Mouse (Mus musculus) cerebellum, adult 2 months (tissue): Measurements from ENCODE around the gene Crybg1. TPM values are rescaled to one million over a fixed set of nuclear protein-coding genes. Genes with fewer than 3 reads are reported as not detected.
A peak's percentile ranks its signal among the peaks of the same experiment; 100 is the strongest.

ENCODE experiments used
- DNase-seq, 2 experiments: peaks; one replicate each; pipeline ENCODE4 v3.0.0; 2021
- H3K27ac ChIP-seq: fragments of 200-500 bp; 2 replicates; pipeline ENCODE4 v1.5.1; 2012; ENCODE audit warnings: low read length, control low read depth, inconsistent platforms; ENCODE audit not compliant: insufficient read depth
- H3K27me3 ChIP-seq: fragments of 200-500 bp; 2 replicates; pipeline ENCODE4 v1.6.1; 2012; ENCODE audit warnings: inconsistent platforms, mild to moderate bottlenecking, low read length, moderate library complexity; ENCODE audit not compliant: control insufficient read depth, insufficient read depth
- H3K4me1 ChIP-seq: fragments of 200-500 bp; 2 replicates; pipeline ENCODE4 v1.6.1; 2011; ENCODE audit warnings: low read length; ENCODE audit not compliant: control insufficient read depth, insufficient read depth
- H3K4me3 ChIP-seq: fragments of 200-500 bp; replicated peaks from 2 replicates; pipeline ENCODE3; 2011; ENCODE audit warnings: mild to moderate bottlenecking, low read depth, low read length, control low read depth; ENCODE audit not compliant: insufficient read depth
- CTCF ChIP-seq: fragments of 200-500 bp; IDR thresholded peaks from 2 replicates; pipeline ENCODE4 v1.5.1; 2011; ENCODE audit warnings: low read depth, mild to moderate bottlenecking, control low read depth, low read length, moderate library complexity, borderline replicate concordance; ENCODE audit not compliant: insufficient read depth
- POLR2A ChIP-seq: fragments of 200-500 bp; IDR thresholded peaks from 2 replicates; pipeline ENCODE4 v1.6.1; 2011; ENCODE audit warnings: low read length, control low read depth, borderline replicate concordance; ENCODE audit not compliant: insufficient read depth
- WGBS: fragments of 180-500 bp; shearing (Covaris S2); methylation state at CpG from one replicate; pipeline ENCODE4 v1.1.7; 2018; 5-methylcytosine and 5-hydroxymethylcytosine counted together
- polyA plus RNA-seq: library from polyadenylated mRNA; depleted of rRNA; stranded (reverse); fragments of >200 nt; gene quantifications from 2 replicates; pipeline ENCODE4 v1.2.3, GENCODE M21; 2012; rRNA removed

Gene Crybg1
- polyA plus RNA-seq: 0.18 and 0.25 TPM in 2 replicates

DNA sequence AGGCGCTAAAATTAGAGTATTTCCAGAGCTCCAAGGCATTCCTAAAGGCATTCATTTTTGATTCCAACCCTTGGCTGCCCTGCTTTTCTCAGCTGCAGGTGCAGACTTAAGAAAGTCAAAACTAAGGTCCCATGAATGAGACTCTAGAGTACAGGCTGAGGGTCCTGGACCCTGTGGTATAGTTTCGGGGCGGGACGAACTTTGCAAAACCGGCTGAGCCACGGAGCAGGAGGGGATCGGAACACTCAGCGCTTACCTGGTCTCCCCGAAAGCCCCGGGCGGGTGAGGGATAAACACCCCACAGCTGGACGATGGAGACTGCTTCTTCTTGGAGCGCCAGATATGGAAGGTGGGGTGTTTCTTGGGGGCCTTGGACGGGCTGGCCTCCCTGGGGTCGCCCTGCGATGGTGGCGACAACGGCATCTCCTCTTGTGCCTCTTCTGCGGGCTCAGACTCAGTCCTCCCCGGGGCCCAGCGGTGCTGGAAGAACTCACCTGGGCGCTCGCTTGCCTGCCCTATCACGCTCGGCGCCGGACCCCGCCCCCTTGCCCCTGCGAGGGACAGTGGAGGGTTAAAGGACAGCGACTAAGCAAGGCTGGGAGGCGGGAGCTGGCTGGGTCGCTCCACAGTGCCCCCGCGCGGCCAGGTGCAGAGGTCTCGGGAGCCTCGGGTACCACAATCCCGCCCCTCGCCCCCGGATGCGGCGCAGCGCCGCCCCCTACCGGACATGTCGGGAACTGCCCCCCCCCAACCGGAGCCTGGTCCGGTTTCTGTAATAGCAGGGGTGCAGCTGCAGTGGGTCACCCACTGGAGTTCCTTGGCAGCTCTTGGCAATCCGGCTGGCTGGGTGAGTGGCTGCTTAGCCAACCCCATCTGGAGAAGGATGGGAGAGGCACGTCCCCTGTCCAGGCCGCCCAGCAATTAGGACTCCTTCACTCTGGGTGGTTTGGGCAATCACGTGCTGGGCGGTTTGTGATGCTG is at the start of gene Crybg1:
TSS of gene Crybg1 (minus strand) at position 517 of the 981 bp plus-strand sequence.
- WGBS: 6% methylated on average over 53 of the region's 53 CpGs
- no peak within 1 kb of the TSS for H3K4me3 ChIP-seq
- no peak for TF ChIP-seq POLR2A
- peak; percentile 26; the same call in 1 of the 2 replicates for TF ChIP-seq CTCF
- peak; percentile 12 to 27 for DNase-seq
- H3K4me1 ChIP-seq: no peaks in the 10 kb centered on the region
- no peaks in the 10 kb centered on the region for H3K27me3 ChIP-seq
- H3K27ac ChIP-seq: no peak within 1 kb of the TSS

DNA sequence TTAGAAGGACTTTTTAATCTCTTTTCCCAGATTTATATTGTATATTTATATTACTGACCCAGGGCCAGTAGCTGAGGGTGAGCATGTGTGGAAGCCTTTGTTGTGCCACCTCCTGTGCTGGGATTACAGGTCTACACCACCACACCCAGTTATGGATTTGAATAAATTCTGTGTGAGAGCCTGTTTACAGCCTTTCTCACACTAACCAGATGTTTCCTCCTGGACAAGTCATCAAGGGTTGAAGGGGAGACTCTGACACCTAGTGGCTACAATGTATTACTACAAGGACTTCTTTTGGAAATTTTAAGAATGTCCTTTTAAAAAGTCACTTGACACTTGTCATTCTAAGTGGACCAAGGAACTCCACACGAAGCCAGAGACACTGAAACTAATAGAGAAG is 28.7 kb upstream of the Crybg1 start:
- Histone ChIP-seq H3K4me1 (no peaks in the 10 kb centered on the region), H3K4me3 (no peak overlapping the region), H3K27me3 (no peaks in the 10 kb centered on the region), H3K27ac (no peak overlapping the region)
- 2% methylated on average over 1 of the region's 1 CpGs for WGBS
- no peak for DNase-seq
- TF ChIP-seq CTCF: no peak
- TF ChIP-seq POLR2A: no peak

DNA sequence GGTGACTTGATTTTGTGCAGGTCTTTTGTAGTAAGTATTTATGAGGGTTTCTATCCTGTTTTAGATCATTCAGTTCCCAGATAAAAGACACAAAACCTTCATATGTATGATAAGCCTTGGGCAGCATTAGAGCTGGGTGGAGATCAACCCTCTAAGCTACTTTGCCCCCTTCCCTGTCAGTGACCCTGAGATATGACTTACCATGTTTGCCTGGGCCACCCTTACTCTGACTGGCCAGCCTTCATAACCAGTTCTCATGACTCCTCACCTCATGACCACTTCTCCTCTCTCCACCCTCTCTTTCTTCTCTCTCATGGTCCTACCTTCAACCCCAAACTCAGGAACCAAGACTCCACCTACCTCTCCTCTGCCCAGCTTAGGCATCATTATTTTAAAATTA is 27.9 kb upstream of the Crybg1 start:
- no peak for DNase-seq

DNA sequence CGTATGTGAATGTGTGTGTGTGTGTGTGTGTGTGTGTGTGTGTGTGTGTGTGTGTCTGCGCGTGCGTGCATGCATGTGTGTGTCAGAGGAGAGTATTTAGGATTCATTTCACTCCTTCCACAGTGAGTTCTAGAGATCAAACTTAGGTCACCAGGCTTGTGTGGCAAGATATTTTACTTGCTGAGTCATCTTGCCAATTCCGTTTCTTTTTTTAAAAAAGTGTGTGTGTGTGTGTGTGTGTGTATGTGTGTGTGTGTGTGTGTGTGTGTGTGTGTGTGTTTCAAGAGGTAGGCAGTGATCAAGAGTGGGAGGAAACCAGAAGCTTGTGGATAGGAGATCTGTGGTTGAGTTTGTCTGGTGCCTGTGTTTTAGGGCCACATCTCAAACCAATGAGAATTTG is 27.5 kb upstream of the Crybg1 start:
- TF ChIP-seq POLR2A (no peak), CTCF (no peak)
- WGBS: 90% methylated on average over 5 of the region's 5 CpGs
- no peaks in the 10 kb centered on the region for H3K4me1 ChIP-seq
- H3K27ac ChIP-seq: no peak overlapping the region
- no peaks in the 10 kb centered on the region for H3K27me3 ChIP-seq
- no peak overlapping the region for H3K4me3 ChIP-seq
- DNase-seq: no peak

More for the DNA sequence above, 27.9 kb upstream of the Crybg1 start:
- H3K4me1 ChIP-seq: no peaks in the 10 kb centered on the region
- TF ChIP-seq POLR2A: no peak
- TF ChIP-seq CTCF: no peak
- no peak overlapping the region for H3K27ac ChIP-seq
- H3K27me3 ChIP-seq: no peaks in the 10 kb centered on the region
- no peak overlapping the region for H3K4me3 ChIP-seq

DNA sequence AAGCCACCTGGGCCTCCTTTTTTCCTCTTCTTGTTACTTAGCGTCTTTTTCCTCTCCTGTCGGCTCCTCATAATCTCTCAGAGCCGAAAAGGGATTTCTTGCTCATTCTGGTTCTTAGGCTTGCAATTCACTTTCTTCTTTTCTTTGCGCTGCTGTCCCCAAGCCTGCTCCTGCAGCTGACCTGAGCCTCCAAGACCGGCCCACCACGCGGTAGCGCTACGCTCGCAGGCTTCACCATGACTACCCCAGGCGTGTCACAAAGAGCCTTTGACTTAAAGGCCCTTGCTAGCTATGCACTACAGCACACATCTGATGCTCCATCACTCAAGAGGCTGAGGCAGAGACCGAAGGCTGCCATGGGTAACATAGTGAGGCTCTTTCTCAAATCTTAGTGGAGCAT is 21.5 kb upstream of the Crybg1 start:
- Histone ChIP-seq H3K4me3 (no peak overlapping the region), H3K4me1 (no peaks in the 10 kb centered on the region), H3K27ac (no peak overlapping the region), H3K27me3 (no peaks in the 10 kb centered on the region)
- no peak for DNase-seq
- WGBS: 79% methylated on average over 12 of the region's 12 CpGs
- TF ChIP-seq POLR2A (no peak), CTCF (no peak)

DNA sequence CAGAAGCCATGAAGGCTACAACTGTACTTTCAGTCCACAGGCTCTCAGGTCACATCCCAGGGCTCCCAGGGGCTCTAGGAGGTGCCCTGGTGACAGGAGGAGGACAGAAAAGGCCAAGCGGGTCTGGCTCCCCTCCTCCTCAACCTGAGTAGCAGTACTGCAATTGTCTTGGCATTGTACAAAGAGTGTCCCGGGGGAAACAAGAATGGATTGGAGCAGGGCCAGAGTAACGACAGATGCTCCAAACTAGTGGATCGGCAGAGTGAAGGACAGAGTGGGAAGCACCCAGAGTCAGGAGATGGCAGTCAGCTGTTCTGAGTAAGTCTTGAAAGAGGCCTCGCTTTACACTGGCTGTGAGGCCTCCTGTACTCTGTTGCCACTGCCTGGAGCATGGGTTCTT is 18.4 kb upstream of the Crybg1 start:
- no peak for DNase-seq
- no peak overlapping the region for H3K27ac ChIP-seq
- TF ChIP-seq POLR2A (no peak), CTCF (no peak)
- no peaks in the 10 kb centered on the region for H3K27me3 ChIP-seq
- WGBS: 16% methylated on average over 5 of the region's 5 CpGs
- no peak overlapping the region for H3K4me3 ChIP-seq
- no peaks in the 10 kb centered on the region for H3K4me1 ChIP-seq

DNA sequence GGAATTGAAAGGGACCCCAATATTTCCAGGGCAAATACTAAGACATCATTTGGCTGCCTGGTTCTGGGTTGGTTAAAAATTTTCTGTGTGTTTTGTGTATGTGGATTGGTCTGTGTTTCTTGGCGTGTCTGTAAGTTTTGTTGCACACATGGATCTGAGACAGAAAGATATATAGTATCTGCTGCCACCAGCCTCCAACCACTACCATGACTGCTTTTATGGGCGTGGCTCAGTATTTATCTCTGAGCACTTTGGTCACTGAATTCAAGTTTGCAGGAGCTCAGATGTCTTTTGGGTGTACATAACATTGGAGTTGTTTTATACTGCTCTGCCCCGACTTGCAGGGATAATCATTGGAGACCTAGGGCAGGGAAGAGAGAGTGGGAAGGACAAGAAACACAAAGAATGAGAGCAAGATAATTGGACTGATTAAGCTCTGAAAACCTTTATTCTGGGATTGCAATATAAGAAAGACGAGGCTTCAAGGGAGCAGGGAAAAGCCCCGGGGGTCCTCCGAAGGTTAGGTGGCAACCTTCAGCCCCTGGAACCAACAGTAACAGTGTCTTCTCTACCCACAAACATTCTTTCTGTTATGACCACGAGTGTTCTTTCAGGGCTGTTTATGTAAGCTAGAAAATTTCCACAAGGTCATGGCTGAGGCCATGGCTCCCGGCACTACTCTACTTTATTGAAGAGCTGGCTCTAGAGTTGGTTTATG is 15.8 kb upstream of the Crybg1 start:
- Histone ChIP-seq H3K4me1 (no peaks in the 10 kb centered on the region), H3K4me3 (no peak overlapping the region), H3K27ac (no peak overlapping the region), H3K27me3 (no peaks in the 10 kb centered on the region)
- WGBS: 85% methylated on average over 8 of the region's 8 CpGs
- no peak for TF ChIP-seq POLR2A
- no peak for TF ChIP-seq CTCF
- no peak for DNase-seq

DNA sequence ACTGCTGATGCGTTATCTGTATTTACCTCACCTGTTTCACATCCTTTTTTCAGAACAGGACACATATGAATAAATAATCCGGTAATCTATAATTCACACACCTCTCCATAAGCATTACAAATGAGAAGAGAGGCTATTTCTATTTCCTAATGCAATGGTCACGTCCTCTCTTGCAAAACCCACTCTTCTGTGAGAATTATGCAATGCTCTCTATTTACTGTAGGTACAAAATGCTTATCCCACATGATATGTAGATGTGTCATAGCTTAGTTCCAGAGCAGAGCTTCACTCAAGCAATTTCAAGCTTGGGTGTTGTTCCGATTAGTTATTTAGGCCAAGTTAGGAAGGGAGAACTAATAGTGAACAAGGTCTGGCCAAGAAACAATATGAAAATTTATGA is 14.4 kb upstream of the Crybg1 start:
- Histone ChIP-seq H3K4me3 (no peak overlapping the region), H3K4me1 (no peaks in the 10 kb centered on the region), H3K27me3 (no peaks in the 10 kb centered on the region), H3K27ac (no peak overlapping the region)
- TF ChIP-seq CTCF (no peak), POLR2A (no peak)
- DNase-seq: no peak
- WGBS: 94% methylated on average over 4 of the region's 4 CpGs
